Mouse (Mus musculus) MEL (cell line): ENCODE results near the gene Nck2. TPM values are rescaled to one million over a fixed set of nuclear protein-coding genes. Genes with fewer than 3 reads are reported as not detected.

ENCODE experiments used
- DNase-seq: peaks from one replicate; pipeline ENCODE4 v3.0.0; 2011; ENCODE audit warnings: low read depth, low spot score
- H3K27ac ChIP-seq: 2 replicates; pipeline ENCODE4 v1.5.1; 2012; ENCODE audit warnings: low read depth, mild to moderate bottlenecking, control low read depth, low read length, moderate library complexity; ENCODE audit not compliant: control insufficient read depth
- H3K27me3 ChIP-seq, 2 experiments: fragments of 150-350 bp in 1 of 2; sonication (generic) in 1 of 2; 2 replicates each; pipeline ENCODE4 v1.6.1; 2012; ENCODE audit warnings: low read length in 2 of 2, mild to moderate bottlenecking in 2 of 2, improper control_type of control experiment in 1 of 2, moderate library complexity in 1 of 2; ENCODE audit not compliant: insufficient read depth in 2 of 2, control insufficient read depth in 1 of 2
- H3K36me3 ChIP-seq, 2 experiments: 2 replicates each; pipeline ENCODE4 v1.6.1; 2012 to 2014; ENCODE audit warnings: low read length in 2 of 2, improper control_type of control experiment in 1 of 2, inconsistent platforms in 1 of 2, mild to moderate bottlenecking in 1 of 2; ENCODE audit not compliant: insufficient read depth in 2 of 2, control insufficient read depth in 1 of 2
- H3K4me1 ChIP-seq, 2 experiments: fragments of 150-350 bp in 1 of 2; sonication (generic) in 1 of 2; 2 replicates each; pipeline ENCODE4 v1.6.1; 2012; ENCODE audit warnings: low read length in 2 of 2, improper control_type of control experiment in 1 of 2, mild to moderate bottlenecking in 1 of 2; ENCODE audit not compliant: insufficient read depth in 2 of 2, control insufficient read depth in 1 of 2
- H3K4me3 ChIP-seq, 2 experiments: fragments of 150-350 bp in 1 of 2; sonication (generic) in 1 of 2; 2 replicates each; pipeline ENCODE4 v1.5.1; 2012; ENCODE audit warnings: low read depth in 2 of 2, low read length in 2 of 2, mild to moderate bottlenecking in 2 of 2, moderate library complexity in 2 of 2, control low read depth in 1 of 2, improper control_type of control experiment in 1 of 2; ENCODE audit not compliant: control insufficient read depth in 1 of 2, insufficient read depth in 1 of 2
- H3K79me2 ChIP-seq: 2 replicates; pipeline ENCODE4 v1.6.1; 2012; ENCODE audit warnings: mild to moderate bottlenecking, low read length, moderate library complexity; ENCODE audit not compliant: control insufficient read depth, poor library complexity, insufficient read depth
- H3K9ac ChIP-seq: 2 replicates; pipeline ENCODE4 v1.6.1; 2012; ENCODE audit warnings: low read depth, mild to moderate bottlenecking, control low read depth, low read length, moderate library complexity; ENCODE audit not compliant: control insufficient read depth, poor library complexity, severe bottlenecking
- H3K9me3 ChIP-seq: fragments of 150-350 bp; sonication (generic); replicated peaks from 2 replicates; pipeline ENCODE4 v1.6.1; 2012; ENCODE audit warnings: mild to moderate bottlenecking, low read length, improper control_type of control experiment, moderate library complexity; ENCODE audit not compliant: insufficient read depth
- BHLHE40 ChIP-seq: IDR thresholded peaks from 2 replicates; pipeline ENCODE4 v1.6.1; 2012; ENCODE audit warnings: low read depth, mild to moderate bottlenecking, inconsistent platforms, low read length, improper control_type of control experiment, borderline replicate concordance
- CHD1 ChIP-seq: IDR thresholded peaks from 2 replicates; pipeline ENCODE4 v1.6.1; 2012; ENCODE audit warnings: low read depth, mild to moderate bottlenecking, inconsistent platforms, low read length, improper control_type of control experiment
- CTCF ChIP-seq, 3 experiments: IDR thresholded peaks in 2 of 3; conservative IDR thresholded peaks in 1 of 3; 2 replicates each; pipeline ENCODE4 v1.5.1; 2011 to 2012; ENCODE audit warnings: low read length in 3 of 3, low read depth in 2 of 3, mild to moderate bottlenecking in 2 of 3, improper control_type of control experiment in 1 of 3, inconsistent platforms in 1 of 3, mixed read lengths in 1 of 3, moderate library complexity in 1 of 3; ENCODE audit not compliant: control insufficient read depth in 1 of 3, insufficient read depth in 1 of 3, poor library complexity in 1 of 3, severe bottlenecking in 1 of 3
- ELF1 ChIP-seq: IDR thresholded peaks from 2 replicates; pipeline ENCODE4 v1.6.1; 2014; ENCODE audit warnings: low read depth, mild to moderate bottlenecking, inconsistent platforms, low read length, improper control_type of control experiment, moderate library complexity
- EP300 ChIP-seq, 2 experiments: IDR thresholded peaks; 2 replicates each; pipeline ENCODE4 v1.6.1; 2011; ENCODE audit warnings: improper control_type of control experiment in 2 of 2, low read length in 2 of 2, low read depth in 1 of 2, mild to moderate bottlenecking in 1 of 2
- ETS1 ChIP-seq: IDR thresholded peaks from 2 replicates; pipeline ENCODE4 v1.6.1; 2012; ENCODE audit warnings: low read depth, mild to moderate bottlenecking, inconsistent platforms, low read length, improper control_type of control experiment, moderate library complexity
- HCFC1 ChIP-seq: IDR thresholded peaks from 2 replicates; pipeline ENCODE4 v1.6.1; 2012; ENCODE audit warnings: low read depth, mild to moderate bottlenecking, inconsistent platforms, low read length, improper control_type of control experiment, moderate library complexity
- KAT2A ChIP-seq: conservative IDR thresholded peaks from 2 replicates; pipeline ENCODE4 v1.6.1; 2012; ENCODE audit warnings: low read depth, low read length, improper control_type of control experiment, inconsistent platforms
- MAFK ChIP-seq: IDR thresholded peaks from 2 replicates; pipeline ENCODE4 v1.6.1; 2011; ENCODE audit warnings: low read depth, mild to moderate bottlenecking, low read length, improper control_type of control experiment, borderline replicate concordance
- MAX ChIP-seq: IDR thresholded peaks from 2 replicates; pipeline ENCODE4 v1.6.1; 2011; ENCODE audit warnings: low read length, improper control_type of control experiment
- MYC ChIP-seq: IDR thresholded peaks from 2 replicates; pipeline ENCODE4 v1.6.1; 2011; ENCODE audit warnings: low read depth, mild to moderate bottlenecking, low read length, improper control_type of control experiment, moderate library complexity
- NELFE ChIP-seq: IDR thresholded peaks from 2 replicates; pipeline ENCODE4 v1.6.1; 2011; ENCODE audit warnings: low read depth, low read length, improper control_type of control experiment
- SIN3A ChIP-seq: IDR thresholded peaks from 2 replicates; pipeline ENCODE4 v1.6.1; 2012; ENCODE audit warnings: low read length, improper control_type of control experiment, inconsistent platforms
- SMC3 ChIP-seq: IDR thresholded peaks from 2 replicates; pipeline ENCODE4 v1.6.1; 2011; ENCODE audit warnings: low read depth, low read length, improper control_type of control experiment
- TBP ChIP-seq: IDR thresholded peaks from 2 replicates; pipeline ENCODE4 v1.8.0; 2011; ENCODE audit warnings: low read depth, low read length, improper control_type of control experiment
- TCF12 ChIP-seq: IDR thresholded peaks from 2 replicates; pipeline ENCODE4 v1.6.1; 2014; ENCODE audit warnings: low read depth, mild to moderate bottlenecking, inconsistent platforms, low read length, improper control_type of control experiment, moderate library complexity
- ZC3H11A ChIP-seq: IDR thresholded peaks from 2 replicates; pipeline ENCODE4 v1.6.1; 2012; ENCODE audit warnings: low read depth, mild to moderate bottlenecking, inconsistent platforms, low read length, improper control_type of control experiment
- ZKSCAN1 ChIP-seq: IDR thresholded peaks from 2 replicates; pipeline ENCODE4 v1.6.1; 2012; ENCODE audit warnings: low read depth, mild to moderate bottlenecking, inconsistent platforms, low read length, improper control_type of control experiment, moderate library complexity
- ZMIZ1 ChIP-seq: IDR thresholded peaks from 2 replicates; pipeline ENCODE4 v1.6.1; 2012; ENCODE audit warnings: low read depth, mild to moderate bottlenecking, inconsistent platforms, low read length, improper control_type of control experiment, moderate library complexity
- ZNF384 ChIP-seq: IDR thresholded peaks from 2 replicates; pipeline ENCODE4 v1.6.1; 2012; ENCODE audit warnings: low read depth, mild to moderate bottlenecking, inconsistent platforms, low read length, improper control_type of control experiment
- polyA plus RNA-seq, 2 experiments: library from polyadenylated mRNA; stranded (reverse) in 1 of 2; unstranded in 1 of 2; fragments of >175 nt in 1 of 2; fragments of >200 nt in 1 of 2; gene quantifications; 2 replicates each; pipeline versions ENCODE4 v1.2.1 to v1.2.4; 2012; ENCODE audit warnings: low replicate concordance in 2 of 2, low read depth in 1 of 2; ENCODE audit not compliant: insufficient read length in 2 of 2, insufficient read depth in 1 of 2, missing spikeins in 1 of 2
- total RNA-seq: library from RNA; depleted of rRNA; stranded (reverse); fragments of 300-350 nt; gene quantifications from 2 replicates; pipeline ENCODE4 v1.2.3, GENCODE M21; 2012

Nck2 gene
- total and polyA plus RNA-seq, 3 experiments: 9.4 to 12.4 TPM; not detected in 1

GRCm38 (mm10) chr1:43521512-43521911 lies 77.1 kb downstream of the Nck2 start:
- Histone ChIP-seq H3K27me3 (no peaks in the 10 kb centered on the region), H3K4me3 (no peak overlapping the region), H3K36me3 (peaks cover 0 to 28% of the 10 kb centered on the region in 2 experiments; a peak in 2 of 4 replicates), H3K27ac (peak overlapping the region; percentile 60; the same call in 1 of the 2 replicates), H3K79me2 (no peaks in the 10 kb centered on the region), H3K9me3 (no peaks in the 10 kb centered on the region), H3K4me1 (peaks cover 6 to 31% of the 10 kb centered on the region in 2 experiments), H3K9ac (no peak overlapping the region)
- TF ChIP-seq SIN3A (no peak), EP300 (IDR thresholded peaks at IDR 0.05; ENCODE audit: low read depth in 1 of 2, low read length in 2 of 2) (no peak), ZMIZ1 (no peak), ZKSCAN1 (no peak), CTCF (IDR thresholded peaks at IDR 0.05 in 2 of 3, conservative IDR thresholded peaks at IDR 0.05 in 1 of 3; ENCODE audit: control insufficient read depth in 1 of 3, insufficient read depth in 1 of 3, low read depth in 2 of 3, low read length in 3 of 3, poor library complexity in 1 of 3, severe bottlenecking in 1 of 3) (no peak), MAX (no peak), ZC3H11A (no peak), TBP (no peak), MAFK (no peak), NELFE (no peak), ZNF384 (no peak), MYC (no peak), HCFC1 (no peak), ETS1 (no peak), ELF1 (no peak), TCF12 (no peak), KAT2A (no peak)
- no peak for DNase-seq

GRCm38 (mm10) chr1:43521950-43522349 lies 77.6 kb downstream of the Nck2 start:
- TF ChIP-seq TCF12 (no peak), BHLHE40 (no peak), SMC3 (no peak), CHD1 (no peak), MYC (no peak)
- Histone ChIP-seq H3K9ac (no peak overlapping the region), H3K79me2 (no peaks in the 10 kb centered on the region), H3K27ac (no peak overlapping the region), H3K27me3 (no peaks in the 10 kb centered on the region), H3K36me3 (peaks cover 0 to 28% of the 10 kb centered on the region in 2 experiments; a peak in 2 of 4 replicates), H3K9me3 (no peaks in the 10 kb centered on the region), H3K4me1 (peaks cover 6 to 31% of the 10 kb centered on the region in 2 experiments), H3K4me3 (no peak overlapping the region)
- no peak for DNase-seq
